Mouse (Mus musculus) midbrain, embryonic 16.5 days (tissue): ENCODE data around the gene AC109138.7. TPM values are rescaled to one million over a fixed set of nuclear protein-coding genes. Genes with fewer than 3 reads are reported as not detected.

Experiments
- ATAC-seq: fragments of 200-750 bp; cut with Nextera tagmentation; 2 replicates; pipeline ENCODE4 v1.8.0; 2017; ENCODE audit warnings: moderate TSS enrichment
- H3K27ac ChIP-seq: fragments of 300-500 bp; sonication (generic); 2 replicates; pipeline ENCODE4 v1.5.1; 2014; ENCODE audit warnings: mild to moderate bottlenecking, low read length, mixed read lengths
- H3K27me3 ChIP-seq: fragments of 300-500 bp; sonication (generic); 2 replicates; pipeline ENCODE4 v1.6.1; 2014; ENCODE audit warnings: low read depth, low read length, mixed read lengths; ENCODE audit not compliant: control insufficient read depth, insufficient read depth
- H3K36me3 ChIP-seq: fragments of 300-500 bp; sonication (generic); 2 replicates; pipeline ENCODE4 v1.6.1; 2014; ENCODE audit warnings: mild to moderate bottlenecking, low read length, moderate library complexity, mixed read lengths; ENCODE audit not compliant: control insufficient read depth, insufficient read depth
- H3K4me1 ChIP-seq: fragments of 300-500 bp; sonication (generic); 2 replicates; pipeline ENCODE4 v1.6.1; 2014; ENCODE audit warnings: mild to moderate bottlenecking, low read length, mixed read lengths; ENCODE audit not compliant: control insufficient read depth, insufficient read depth
- H3K4me2 ChIP-seq: fragments of 300-500 bp; sonication (generic); 2 replicates; pipeline ENCODE4 v1.6.1; 2014; ENCODE audit warnings: mild to moderate bottlenecking, low read length, mixed read lengths
- H3K4me3 ChIP-seq: fragments of 300-500 bp; sonication (generic); 2 replicates; pipeline ENCODE4 v1.5.1; 2014; ENCODE audit warnings: low read depth, mild to moderate bottlenecking, low read length, moderate library complexity, mixed read lengths
- H3K9ac ChIP-seq: fragments of 300-500 bp; sonication (generic); 2 replicates; pipeline ENCODE4 v1.6.1; 2014; ENCODE audit warnings: low read depth, low read length, mixed read lengths
- H3K9me3 ChIP-seq: fragments of 300-500 bp; sonication (generic); replicated peaks from 2 replicates; pipeline ENCODE4 v1.6.1; 2014; ENCODE audit warnings: mild to moderate bottlenecking, low read length, mixed read lengths; ENCODE audit not compliant: control insufficient read depth, poor library complexity, severe bottlenecking
- WGBS: fragments of 180-500 bp; shearing (Covaris S2); extraction: QIAGEN DNeasy Blood & Tissue Kit; methylation state at CpG from one replicate; pipeline ENCODE4 v1.1.7; 2014; 5-methylcytosine and 5-hydroxymethylcytosine counted together
- polyA plus RNA-seq: library from polyadenylated mRNA; unstranded; fragments of >200 nt; fragmentation: Nextera tagmentation; extraction: Ambion mirVana; gene quantifications from 2 replicates; pipeline ENCODE4 v1.2.1, GENCODE M21; 2015

AC109138.7 gene
- polyA plus RNA-seq, 1 experiment from 2014 or later = not detected

DNA sequence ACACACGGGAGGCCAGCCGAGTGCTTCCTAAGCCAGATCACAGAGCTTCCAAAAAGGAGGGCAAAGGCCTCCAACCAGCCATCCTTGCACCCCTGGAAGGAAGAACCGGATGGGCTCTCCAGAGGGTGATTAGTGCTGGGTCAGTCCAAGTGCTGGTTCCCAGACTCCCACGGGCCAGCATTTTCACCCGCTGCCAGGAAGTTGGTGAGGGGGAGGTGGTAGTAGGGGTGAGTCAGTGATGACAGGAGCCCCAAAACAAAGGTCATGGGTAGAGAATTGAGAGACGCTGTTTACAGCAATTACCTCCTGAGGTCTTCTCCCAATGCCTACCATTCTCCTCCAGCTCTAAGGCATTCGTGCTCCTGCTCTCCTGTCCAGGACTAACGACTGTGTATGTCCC is 16.3 kb downstream of the AC109138.7 start:
- no peak overlapping the region for H3K4me3 ChIP-seq

GRCm38 (mm10) chr19:4231253-4232185 is 17.4 kb downstream of the AC109138.7 start, which contains the start of gene Pold4:
TSS of gene Pold4 (plus strand) at chr19:4231899.
- H3K9ac ChIP-seq = peak within 1 kb of the TSS; percentile 75
- 10% methylated on average over 26 of the region's 26 CpGs for WGBS
- peak; percentile 92 for ATAC-seq

More for the DNA sequence above, 16.3 kb downstream of the AC109138.7 start:
- Histone ChIP-seq H3K9me3 (no peaks in the 10 kb centered on the region), H3K27me3 (peaks cover 5% of the 10 kb centered on the region; the same call in 1 of the 2 replicates), H3K36me3 (no peaks in the 10 kb centered on the region), H3K9ac (no peak overlapping the region), H3K4me1 (peaks cover 11% of the 10 kb centered on the region), H3K4me2 (no peak overlapping the region), H3K27ac (no peak overlapping the region)
- WGBS = 79% methylated on average over 8 of the region's 8 CpGs
- ATAC-seq = no peak

GRCm38 (mm10) chr19:4232186-4232572 is 18.0 kb downstream of the AC109138.7 start:
- peak overlapping the region; percentile 75 for H3K9ac ChIP-seq
- peak overlapping the region; percentile 83 for H3K4me2 ChIP-seq
- peak overlapping the region; percentile 76; the same call in 1 of the 2 replicates for H3K27ac ChIP-seq
- H3K4me1 ChIP-seq = peaks cover 11% of the 10 kb centered on the region
- no peaks in the 10 kb centered on the region for H3K9me3 ChIP-seq
- ATAC-seq = peak; percentile 37; the same call in 1 of the 2 replicates
- 24% methylated on average over 2 of the region's 2 CpGs for WGBS
- peak overlapping the region; percentile 64 for H3K4me3 ChIP-seq
- H3K27me3 ChIP-seq = peaks cover 5% of the 10 kb centered on the region; the same call in 1 of the 2 replicates
- no peaks in the 10 kb centered on the region for H3K36me3 ChIP-seq

More at GRCm38 (mm10) chr19:4231253-4232185, 17.4 kb downstream of the AC109138.7 start, which contains the start of gene Pold4:
- H3K4me1 ChIP-seq = peaks cover 11% of the 10 kb centered on the region
- peak within 1 kb of the TSS; percentile 64 for H3K4me3 ChIP-seq
- peak within 1 kb of the TSS; percentile 83 for H3K4me2 ChIP-seq
- H3K36me3 ChIP-seq = no peaks in the 10 kb centered on the region
- H3K9me3 ChIP-seq = no peaks in the 10 kb centered on the region
- H3K27ac ChIP-seq = peak within 1 kb of the TSS; percentile 76
- peaks cover 5% of the 10 kb centered on the region; the same call in 1 of the 2 replicates for H3K27me3 ChIP-seq

DNA sequence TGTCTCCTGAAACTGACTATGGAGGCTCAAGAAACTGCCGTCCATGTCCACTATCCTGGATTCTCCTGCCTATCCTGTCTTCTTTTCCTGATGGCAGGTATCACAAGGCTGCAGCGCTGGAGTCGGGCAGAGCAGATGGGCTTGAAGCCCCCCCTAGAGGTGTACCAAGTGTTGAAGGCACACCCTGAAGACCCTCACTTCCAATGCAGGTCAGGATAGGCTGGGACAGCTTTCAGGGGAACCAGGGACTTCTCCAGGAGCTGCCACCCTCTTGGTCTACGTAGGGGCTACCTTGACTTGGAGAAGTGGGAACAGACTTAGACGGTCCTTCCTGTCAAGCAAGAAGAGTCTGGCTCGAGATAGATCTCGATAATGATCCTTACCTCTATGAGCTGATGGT is 18.5 kb downstream of the AC109138.7 start:
- Histone ChIP-seq H3K4me3 (no peak overlapping the region; the same call in 1 of the 2 replicates), H3K4me1 (peaks cover 11% of the 10 kb centered on the region), H3K36me3 (no peaks in the 10 kb centered on the region), H3K27ac (no peak overlapping the region), H3K27me3 (peaks cover 5% of the 10 kb centered on the region; the same call in 1 of the 2 replicates), H3K4me2 (peak overlapping the region; percentile 83), H3K9ac (peak overlapping the region; percentile 75; the same call in 1 of the 2 replicates), H3K9me3 (no peaks in the 10 kb centered on the region)
- 80% methylated on average over 7 of the region's 7 CpGs for WGBS
- no peak for ATAC-seq

GRCm38 (mm10) chr19:4234548-4234947 is 20.4 kb downstream of the AC109138.7 start:
- no peak overlapping the region for H3K4me2 ChIP-seq
- H3K4me1 ChIP-seq = peaks cover 11% of the 10 kb centered on the region
- 70% methylated on average over 4 of the region's 4 CpGs for WGBS
- no peaks in the 10 kb centered on the region for H3K9me3 ChIP-seq
- H3K4me3 ChIP-seq = no peak overlapping the region
- H3K36me3 ChIP-seq = no peaks in the 10 kb centered on the region
- no peak overlapping the region for H3K27ac ChIP-seq
- no peak overlapping the region for H3K9ac ChIP-seq
- H3K27me3 ChIP-seq = peaks cover 5% of the 10 kb centered on the region; the same call in 1 of the 2 replicates
- no peak for ATAC-seq

DNA sequence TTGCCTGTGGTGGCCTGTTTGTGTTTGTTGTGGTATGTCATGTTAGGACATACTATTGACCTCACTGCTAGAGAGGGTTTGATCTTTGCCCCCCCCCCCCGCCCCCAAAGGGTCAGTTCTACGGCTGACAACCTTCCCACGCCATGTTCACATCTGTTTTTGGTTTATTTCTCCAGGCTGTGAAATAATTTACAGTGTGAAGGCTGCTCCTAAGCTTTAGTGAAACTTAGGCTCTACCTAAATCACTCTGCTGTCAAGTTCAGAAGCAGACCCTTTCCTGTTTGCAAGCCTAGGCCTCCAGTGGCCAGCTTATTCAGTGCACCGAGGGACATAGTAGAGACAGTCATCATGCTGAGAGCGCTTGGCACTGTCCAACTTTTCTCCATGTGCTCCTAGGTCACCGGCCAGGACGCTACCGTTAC is 26.1 kb downstream of the AC109138.7 start:
- H3K9me3 ChIP-seq = no peaks in the 10 kb centered on the region
- H3K27me3 ChIP-seq = no peaks in the 10 kb centered on the region
- WGBS = 81% methylated on average over 8 of the region's 8 CpGs
- no peak overlapping the region for H3K4me2 ChIP-seq
- no peak for ATAC-seq
- no peaks in the 10 kb centered on the region for H3K36me3 ChIP-seq
- H3K9ac ChIP-seq = no peak overlapping the region
- no peaks in the 10 kb centered on the region for H3K4me1 ChIP-seq
- H3K27ac ChIP-seq = no peak overlapping the region
- H3K4me3 ChIP-seq = no peak overlapping the region

DNA sequence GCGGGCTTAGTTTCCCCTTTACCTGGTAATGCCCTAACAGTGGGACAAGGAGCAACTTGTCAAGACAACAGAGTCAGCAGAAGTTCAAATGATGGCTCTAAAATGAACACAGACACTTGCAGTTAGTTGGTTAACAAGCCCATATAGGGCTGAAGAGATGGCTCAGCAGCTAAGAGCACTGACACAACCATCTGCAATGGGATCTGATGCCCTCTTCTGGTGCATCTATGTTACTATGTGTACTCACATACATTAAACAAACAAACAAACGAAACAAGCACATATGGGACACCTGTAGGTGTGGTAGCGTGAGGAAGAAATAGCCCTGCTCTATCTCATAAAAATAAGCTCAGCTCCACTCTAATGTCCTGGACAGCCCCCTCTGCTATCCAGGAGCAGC is 28.3 kb downstream of the AC109138.7 start:
- whole genome bisulfite sequencing = 69% methylated on average over 3 of the region's 3 CpGs
- ATAC-seq = no peak

DNA sequence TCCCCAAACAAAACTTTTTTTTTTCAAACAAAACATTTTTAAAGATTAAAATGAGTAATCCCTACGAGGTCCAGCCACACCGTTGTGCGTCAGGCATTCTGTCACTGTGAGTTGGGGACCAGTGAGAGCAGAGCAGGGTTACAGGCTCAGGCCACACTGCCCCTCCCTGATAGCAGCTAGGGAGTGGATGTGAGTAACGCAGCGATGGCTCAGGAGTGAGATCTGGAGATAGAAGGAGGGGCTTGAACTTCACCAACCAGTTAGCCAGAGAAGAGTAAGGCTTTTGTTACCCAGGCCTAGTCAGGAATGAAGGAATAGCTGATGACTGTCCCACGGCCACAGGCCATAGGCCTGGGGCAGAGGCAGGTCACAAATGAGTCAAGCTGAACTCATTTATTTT is 30.6 kb downstream of the AC109138.7 start:
- WGBS = 84% methylated on average over 6 of the region's 6 CpGs
- H3K27me3 ChIP-seq = no peaks in the 10 kb centered on the region
- ATAC-seq = no peak
- H3K9me3 ChIP-seq = no peaks in the 10 kb centered on the region
- no peaks in the 10 kb centered on the region for H3K4me1 ChIP-seq
- no peak overlapping the region for H3K9ac ChIP-seq
- H3K36me3 ChIP-seq = no peaks in the 10 kb centered on the region
- no peak overlapping the region for H3K4me3 ChIP-seq
- no peak overlapping the region for H3K4me2 ChIP-seq
- H3K27ac ChIP-seq = no peak overlapping the region

More for the DNA sequence above, 28.3 kb downstream of the AC109138.7 start:
- Histone ChIP-seq H3K4me3 (no peak overlapping the region), H3K9me3 (no peaks in the 10 kb centered on the region), H3K27ac (no peak overlapping the region), H3K4me2 (no peak overlapping the region), H3K9ac (no peak overlapping the region), H3K27me3 (no peaks in the 10 kb centered on the region), H3K36me3 (no peaks in the 10 kb centered on the region), H3K4me1 (no peaks in the 10 kb centered on the region)

GRCm38 (mm10) chr19:4247010-4247409 is 32.9 kb downstream of the AC109138.7 start:
- no peak overlapping the region for H3K4me2 ChIP-seq
- H3K9me3 ChIP-seq = no peaks in the 10 kb centered on the region
- no peaks in the 10 kb centered on the region for H3K4me1 ChIP-seq
- H3K27me3 ChIP-seq = no peaks in the 10 kb centered on the region
- no peak overlapping the region for H3K4me3 ChIP-seq
- H3K9ac ChIP-seq = no peak overlapping the region
- no peak overlapping the region for H3K27ac ChIP-seq
- ATAC-seq = no peak
- H3K36me3 ChIP-seq = no peaks in the 10 kb centered on the region
- WGBS = 53% methylated on average over 1 of the region's 1 CpGs
